Mouse (Mus musculus) liver, adult (tissue): Measurements from ENCODE around the gene Grk5.

Source experiments
- GATA4 ChIP-seq: IDR thresholded peaks from 2 replicates; pipeline ENCODE4 v1.6.1; 2014; ENCODE audit warnings: mild to moderate bottlenecking, low read length; ENCODE audit not compliant: insufficient replicate concordance

Gene Grk5

GRCm38 (mm10) chr19:60950056-60950869 lies 60.7 kb downstream of the Grk5 start:
- no peak for TF ChIP-seq GATA4

GRCm38 (mm10) chr19:60955131-60955530 lies 65.6 kb downstream of the Grk5 start:
- no peak for TF ChIP-seq GATA4

GRCm38 (mm10) chr19:60955712-60956111 lies 66.2 kb downstream of the Grk5 start:
- no peak for TF ChIP-seq GATA4

- TF ChIP-seq GATA4: no peak
Measured at GRCm38 (mm10) chr19:60956198-60956750, 66.7 kb downstream of the Grk5 start.

GRCm38 (mm10) chr19:60959706-60960230 lies 70.2 kb downstream of the Grk5 start:
- TF ChIP-seq GATA4: no peak

- no peak for TF ChIP-seq GATA4
Measured at GRCm38 (mm10) chr19:60962358-60963061, 73.0 kb downstream of the Grk5 start.

- TF ChIP-seq GATA4: no peak
Measured at GRCm38 (mm10) chr19:60967909-60968308, 78.4 kb downstream of the Grk5 start.

GRCm38 (mm10) chr19:60970406-60970805 lies 80.9 kb downstream of the Grk5 start:
- no peak for TF ChIP-seq GATA4

GRCm38 (mm10) chr19:60971598-60971997 lies 82.0 kb downstream of the Grk5 start:
- TF ChIP-seq GATA4: no peak

GRCm38 (mm10) chr19:60972281-60973015 lies 82.9 kb downstream of the Grk5 start:
- no peak for TF ChIP-seq GATA4

- TF ChIP-seq GATA4: no peak
Measured at GRCm38 (mm10) chr19:60973508-60973907, 84.0 kb downstream of the Grk5 start.

GRCm38 (mm10) chr19:60979581-60979980 lies 90.0 kb downstream of the Grk5 start:
- no peak for TF ChIP-seq GATA4

- TF ChIP-seq GATA4: no peak
Measured at GRCm38 (mm10) chr19:60981391-60981790, 91.8 kb downstream of the Grk5 start.

GRCm38 (mm10) chr19:60981894-60982293 lies 92.3 kb downstream of the Grk5 start:
- TF ChIP-seq GATA4: no peak

- no peak for TF ChIP-seq GATA4
Measured at GRCm38 (mm10) chr19:60989766-60990165, 100.2 kb downstream of the Grk5 start.
